Mouse (Mus musculus): ENCODE measurements around the gene Por. TPM values are rescaled to one million over a fixed set of nuclear protein-coding genes. Genes with fewer than 3 reads are reported as not detected.

Por gene
- 10 to 100 TPM; 81.0 to 81.1 TPM for total RNA-seq (2021)
- long read RNA-seq, experiment 1, transcript Por-201 (16 exons, 2,636 nt), result major isoform, 36 of 53 reads
- long read RNA-seq, experiment 1, partial matches to known transcripts, result 9 of 53 reads
- long read RNA-seq, experiment 1, other reads (novel, unspliced or antisense), result 8 of 53 reads
- long read RNA-seq, experiment 2, transcript Por-201 (16 exons, 2,636 nt), result major isoform, 39 of 58 reads
- long read RNA-seq, experiment 2, partial matches to known transcripts, result 13 of 58 reads
- long read RNA-seq, experiment 2, other reads (novel, unspliced or antisense), result 6 of 58 reads

DNA sequence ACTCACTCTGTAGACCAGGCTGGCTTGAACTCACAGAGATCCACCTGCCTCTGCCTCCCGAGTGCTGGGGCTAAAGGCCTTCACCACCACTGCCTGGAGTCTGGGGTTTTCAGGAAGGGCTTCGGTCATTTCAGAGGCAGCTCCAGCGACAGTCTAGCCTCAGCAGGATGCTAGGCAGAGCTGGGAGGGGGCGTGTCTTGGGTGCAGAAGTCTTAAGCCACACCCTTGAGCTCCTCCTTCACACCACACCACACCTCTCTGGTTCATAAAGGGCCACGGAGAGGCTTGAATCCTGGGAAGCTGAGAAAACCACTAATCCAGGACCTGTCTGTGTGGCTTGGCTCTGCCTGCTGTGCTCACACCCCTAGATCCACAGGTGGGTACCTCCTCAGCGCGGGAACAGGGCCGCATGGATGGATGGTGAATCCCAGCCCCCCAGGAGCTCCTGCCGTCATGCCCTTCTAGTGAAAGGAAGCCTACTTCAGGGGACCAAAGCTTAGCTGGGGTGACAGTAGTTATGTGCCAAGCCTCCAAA lies at the start of gene Por:
Por (plus strand) TSS at position 293 of the 535 bp plus-strand sequence.
- intact Hi-C loops (cut with DNase I), result no loop called here
- DNase-seq (ENCODE audit: low spot score in 2 of 2), result no peak

GRCm38 (mm10) chr5:135620526-135620925 lies 49.3 kb upstream of the Por start:
- no peak for DNase-seq (ENCODE audit: low spot score in 2 of 2)
- intact Hi-C loops (cut with DNase I), result no loop called here

DNA sequence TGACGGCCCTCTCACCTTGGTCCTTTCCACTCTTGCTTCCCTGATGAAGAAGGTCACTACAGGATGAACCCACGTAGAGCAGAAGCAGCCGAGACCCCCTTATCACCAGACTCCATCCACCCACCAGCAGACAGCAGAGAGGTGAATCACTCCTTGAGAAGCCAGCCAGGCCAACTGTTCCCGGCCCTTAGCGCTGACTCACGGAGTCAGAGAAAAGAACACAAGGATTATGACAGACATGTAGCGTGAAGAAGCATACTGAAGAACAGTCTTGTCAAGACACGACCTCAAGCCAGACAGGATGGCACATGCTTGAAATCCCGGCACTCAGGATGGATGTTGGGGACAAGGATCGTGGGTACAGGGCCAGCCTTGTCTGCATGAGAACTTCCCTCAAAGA lies 48.1 kb upstream of the Por start:
- intact Hi-C loops (cut with DNase I), result no loop called here
- DNase-seq (ENCODE audit: low spot score in 2 of 2), result peak in 1 of 2 experiments; percentile 40

GRCm38 (mm10) chr5:135623006-135623563 lies 46.7 kb upstream of the Por start:
- DNase-seq (ENCODE audit: low spot score in 2 of 2), result no peak
- intact Hi-C loops (cut with DNase I), result no loop called here

DNA sequence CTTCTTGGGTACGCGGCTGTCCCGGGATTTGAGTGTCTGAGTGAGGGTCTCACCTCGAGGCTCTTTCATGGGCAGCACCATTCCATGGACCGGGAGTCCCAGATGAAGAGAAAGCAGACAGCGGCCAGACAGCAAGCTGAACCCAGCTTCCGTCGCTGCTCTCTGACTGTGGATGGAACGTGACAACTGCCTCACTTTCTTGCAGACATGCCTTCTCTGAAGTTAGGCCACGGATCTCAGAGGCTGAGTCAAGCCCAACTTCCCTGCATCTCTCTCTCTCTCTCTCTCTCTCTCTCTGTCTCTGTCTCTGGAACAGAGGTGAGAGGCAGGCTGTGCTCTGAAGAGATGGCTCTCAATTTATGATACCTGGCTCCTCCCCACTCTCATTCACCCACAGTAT lies 40.9 kb upstream of the Por start:
- intact Hi-C loops (cut with DNase I), result no loop called here
- DNase-seq (ENCODE audit: low spot score in 2 of 2), result no peak

- intact Hi-C loops (cut with DNase I), result no loop called here
- DNase-seq (ENCODE audit: low spot score in 2 of 2), result no peak
These were observed 40.4 kb upstream of the Por start for GRCm38 (mm10) chr5:135629401-135629800.

- intact Hi-C loops (cut with DNase I), result loop anchor here (5.0 kb wide), 2 partner anchors 57 to 132 kb away; no protein-coding TSS in a partner anchor
- peak; percentile 67 to 73 for DNase-seq (ENCODE audit: low spot score in 2 of 2)
These were observed 39.2 kb upstream of the Por start for GRCm38 (mm10) chr5:135630598-135630997.

- DNase-seq (ENCODE audit: low spot score in 2 of 2), result peak; percentile 95 to 96
- intact Hi-C loops (cut with DNase I), result loop anchor here (5.0 kb wide), 2 partner anchors 55 to 130 kb away; no protein-coding TSS in a partner anchor
These were observed 37.6 kb upstream of the Por start, which contains the start of gene Rhbdd2 for GRCm38 (mm10) chr5:135632117-135632796. Gene Rhbdd2 (plus strand): TSS chr5:135632618.

GRCm38 (mm10) chr5:135632797-135633144 lies 37.1 kb upstream of the Por start:
- DNase-seq (ENCODE audit: low spot score in 2 of 2), result no peak
- intact Hi-C loops (cut with DNase I), result loop anchor here (5.0 kb wide), 2 partner anchors 55 to 130 kb away; no protein-coding TSS in a partner anchor

DNA sequence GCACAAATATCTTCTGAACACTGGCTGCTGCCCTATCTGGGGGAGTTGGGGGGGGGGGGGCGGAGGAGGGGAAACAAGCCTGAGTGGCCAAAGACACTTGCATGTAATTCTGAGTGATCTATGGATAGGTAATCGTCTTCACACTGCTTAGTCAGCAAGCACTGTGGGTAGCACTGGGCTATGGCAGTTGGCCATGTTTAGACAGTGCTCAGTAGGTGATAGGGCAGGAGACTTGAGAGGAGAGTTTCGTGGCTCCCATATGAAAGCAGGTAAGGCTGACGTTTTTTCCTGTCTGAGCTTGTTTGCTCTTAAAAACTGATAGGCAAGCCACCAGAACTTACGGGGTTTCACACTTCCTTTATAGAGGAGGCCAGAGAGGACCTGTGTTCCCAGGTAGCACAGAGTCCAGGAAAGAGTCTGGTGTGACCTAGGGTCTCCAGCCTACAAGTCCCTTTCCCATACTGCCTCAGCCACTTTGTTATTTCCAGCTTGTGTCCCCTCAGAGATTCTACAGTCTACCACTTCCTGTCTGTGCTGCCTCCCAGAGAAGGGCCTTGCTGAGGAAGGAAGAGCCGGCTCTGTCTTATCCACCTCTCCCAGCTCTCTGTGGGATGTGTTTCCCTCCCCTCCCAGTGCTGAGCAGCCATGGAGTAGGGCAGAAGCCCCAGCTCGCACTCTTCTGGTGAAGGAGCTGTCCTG lies 29.9 kb upstream of the Por start:
- intact Hi-C loops (cut with DNase I), result no loop called here
- DNase-seq (ENCODE audit: low spot score in 2 of 2), result no peak

GRCm38 (mm10) chr5:135640459-135640789 lies 29.4 kb upstream of the Por start:
- DNase-seq (ENCODE audit: low spot score in 2 of 2), result peak in 1 of 2 experiments; percentile 42
- intact Hi-C loops (cut with DNase I), result no loop called here

DNA sequence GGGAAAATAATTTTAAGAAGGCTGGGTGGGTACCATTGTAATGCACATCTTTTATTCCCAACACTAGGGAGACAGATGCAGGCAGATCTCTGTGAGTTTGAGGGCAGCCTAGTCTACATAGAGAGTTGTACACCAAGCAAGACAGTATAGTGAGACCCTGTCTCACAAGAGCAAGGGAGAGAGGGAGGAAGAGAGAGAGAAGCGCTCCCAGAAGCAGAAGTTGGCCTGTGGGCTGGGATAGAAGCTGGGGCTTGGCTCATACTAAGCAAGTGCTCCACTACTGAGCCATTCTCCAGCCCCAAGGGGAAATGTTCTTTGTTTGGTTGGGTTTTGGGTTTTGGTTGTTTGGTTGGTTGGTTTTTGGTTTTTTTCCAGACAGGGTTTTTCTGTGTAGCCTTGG lies 28.8 kb upstream of the Por start:
- intact Hi-C loops (cut with DNase I), result no loop called here
- DNase-seq (ENCODE audit: low spot score in 2 of 2), result no peak

- no peak for DNase-seq (ENCODE audit: low spot score in 2 of 2)
- intact Hi-C loops (cut with DNase I), result no loop called here
These were observed 26.9 kb upstream of the Por start for GRCm38 (mm10) chr5:135642686-135643551.

- intact Hi-C loops (cut with DNase I), result no loop called here
- DNase-seq (ENCODE audit: low spot score in 2 of 2), result no peak
These were observed 26.3 kb upstream of the Por start for GRCm38 (mm10) chr5:135643552-135643842.

DNA sequence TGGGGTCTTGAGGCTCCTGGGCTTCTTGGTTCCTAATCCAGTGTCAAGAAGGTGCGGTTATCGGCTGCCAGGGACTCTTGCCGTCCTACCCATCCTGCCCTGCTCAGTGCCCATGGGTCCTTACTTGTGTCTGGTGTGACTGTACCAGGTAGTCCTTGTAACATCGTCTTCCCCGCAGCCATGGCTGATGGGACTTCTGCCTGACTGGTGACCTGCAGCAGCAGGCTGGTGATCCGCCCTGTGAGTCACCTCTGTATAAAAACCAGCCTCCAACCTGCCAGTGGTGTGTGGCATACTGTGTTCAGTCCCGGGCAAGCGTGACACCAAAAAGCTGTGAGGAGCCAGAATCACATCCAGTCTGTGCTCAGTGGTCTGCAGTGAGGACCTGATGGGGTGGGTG lies 26.0 kb upstream of the Por start:
- no peak for DNase-seq (ENCODE audit: low spot score in 2 of 2)
- intact Hi-C loops (cut with DNase I), result no loop called here

GRCm38 (mm10) chr5:135645330-135645729 lies 24.5 kb upstream of the Por start:
- intact Hi-C loops (cut with DNase I), result no loop called here
- no peak for DNase-seq (ENCODE audit: low spot score in 2 of 2)

GRCm38 (mm10) chr5:135646038-135646437 lies 23.8 kb upstream of the Por start:
- no peak for DNase-seq (ENCODE audit: low spot score in 2 of 2)
- intact Hi-C loops (cut with DNase I), result no loop called here

- intact Hi-C loops (cut with DNase I), result no loop called here
- no peak for DNase-seq (ENCODE audit: low spot score in 2 of 2)
These were observed 21.1 kb upstream of the Por start for GRCm38 (mm10) chr5:135648461-135649308.

All from left cerebral cortex, postnatal 14 days (tissue).